Mouse (Mus musculus) megakaryocyte, embryonic 14.5 days (primary cell): ENCODE results near the gene Atp10a.

Source experiments
- FLI1 ChIP-seq: IDR thresholded peaks from 2 replicates; pipeline ENCODE4 v1.6.1; 2012; ENCODE audit warnings: low read length, inconsistent platforms, mixed read lengths
- GATA1 ChIP-seq: IDR thresholded peaks from 3 replicates; pipeline ENCODE4 v1.6.1; 2012; ENCODE audit warnings: mixed read lengths, low read length, inconsistent platforms, borderline replicate concordance

- no peak for TF ChIP-seq FLI1
- TF ChIP-seq GATA1, result no peak
These were observed 54.3 kb downstream of the Atp10a start for GRCm38 (mm10) chr7:58710312-58710711.
